In the genomic region with DNA sequence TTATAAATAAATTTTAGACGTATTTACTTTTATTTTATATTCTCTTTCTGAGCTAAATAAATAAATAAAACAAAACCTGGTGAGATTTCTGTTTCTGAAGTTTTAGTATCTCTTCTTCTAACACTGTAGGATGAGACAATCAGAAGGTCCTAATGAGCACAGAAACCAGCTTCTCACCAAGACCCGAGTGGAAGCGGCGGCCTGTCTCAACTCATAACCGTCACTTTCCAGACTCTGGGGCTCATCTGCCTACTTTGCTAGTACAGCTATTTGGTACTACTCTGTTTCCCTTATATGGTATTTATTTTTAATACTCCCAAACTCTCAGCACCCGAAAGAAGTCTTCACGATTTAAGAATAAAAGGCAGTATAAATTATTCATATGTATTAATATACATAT, we compare ENCODE assay signal across 21 mouse cellular contexts. TPM values are rescaled to one million over a fixed set of nuclear protein-coding genes. Genes with fewer than 3 reads are reported as not detected.
DNase-seq lines count a peak whose midpoint lies in the region; ATAC-seq lines count a peak whose summit lies in the region.
"Had no signal": no experiment of that assay in that cellular context is flagged by ENCODE, and none has a peak within 500 bp of the region (broad histone marks: within the 10 kb centered on the region; RNA-seq: fewer than 3 reads in every experiment).

No protein-coding gene starts in this region.

- no peak overlapping the region for H3K27ac ChIP-seq in midbrain, embryonic 11.5 days (ENCODE audit: low read depth, low read length)
- H3K27ac ChIP-seq in midbrain, embryonic 13.5 days: no peak overlapping the region
- H3K27ac ChIP-seq in kidney, embryonic 14.5 days (ENCODE audit: low read depth, low read length): no peak overlapping the region

- ATAC-seq in midbrain, embryonic 11.5 days (ENCODE audit: low FRiP score): no peak
- ATAC-seq in midbrain, embryonic 13.5 days: no peak
- ATAC-seq in kidney, embryonic 14.5 days (ENCODE audit: low FRiP score, low TSS enrichment): no peak
- ATAC-seq: activated CD4-positive, CD25-positive, alpha-beta regulatory T cell, adult 4 months; CD4-positive, CD25-positive, alpha-beta regulatory T cell, adult 4 months; Patski had no signal

- H3K4me2 ChIP-seq in midbrain, embryonic 11.5 days: no peak overlapping the region
- no peak overlapping the region for H3K4me2 ChIP-seq in midbrain, embryonic 13.5 days (replicated peaks)
- no peak overlapping the region for H3K4me2 ChIP-seq in kidney, embryonic 14.5 days (replicated peaks; ENCODE audit: low read depth, low read length)

- no peak overlapping the region for H3K4me3 ChIP-seq in midbrain, embryonic 11.5 days (ENCODE audit: low read depth, low read length)
- H3K4me3 ChIP-seq in midbrain, embryonic 13.5 days (replicated peaks): no peak overlapping the region
- H3K4me3 ChIP-seq in kidney, embryonic 14.5 days (ENCODE audit: low read length): no peak overlapping the region

- no peaks in the 10 kb centered on the region for H3K27me3 ChIP-seq in midbrain, embryonic 11.5 days (ENCODE audit: control insufficient read depth, insufficient read depth, low read length)
- no peaks in the 10 kb centered on the region for H3K27me3 ChIP-seq in midbrain, embryonic 13.5 days
- no peaks in the 10 kb centered on the region for H3K27me3 ChIP-seq in kidney, embryonic 14.5 days (ENCODE audit: control insufficient read depth, insufficient read depth, low read length)
- H3K27me3 ChIP-seq: CH12.LX, Patski had no signal

- WGBS in midbrain, embryonic 11.5 days: 90% methylated on average over 7 of the region's 7 CpGs
- 82% methylated on average over 7 of the region's 7 CpGs for WGBS in midbrain, embryonic 13.5 days
- 90% methylated on average over 7 of the region's 7 CpGs for WGBS in kidney, embryonic 14.5 days

- DNase-seq in midbrain, embryonic 11.5 days (ENCODE audit: low spot score, missing footprints): peak; percentile 79
- peak; percentile 75 for DNase-seq in retina, embryonic 14.5 days (ENCODE audit: low spot score)
- DNase-seq in retina, postnatal 1 day: peak; percentile 71
- no peak for DNase-seq in gastrocnemius, adult 18-20 months (ENCODE audit: low spot score)
- DNase-seq: adrenal gland, adult 2 months; adrenal gland, adult 8-10 months; adrenal gland, postnatal 10 days; adrenal gland, postnatal 14 days; adrenal gland, postnatal 25 days; adrenal gland, postnatal 36 days; B cell, adult 2 months; cerebellum, adult 11 months; cerebellum, adult 11-12 months; cerebellum, adult 18-20 months had no signal

- no peaks in the 10 kb centered on the region for H3K9me3 ChIP-seq in midbrain, embryonic 11.5 days (ENCODE audit: control insufficient read depth, low read length)
- no peaks in the 10 kb centered on the region for H3K9me3 ChIP-seq in midbrain, embryonic 13.5 days
- H3K9me3 ChIP-seq in kidney, embryonic 14.5 days (ENCODE audit: control insufficient read depth, low read length): no peaks in the 10 kb centered on the region
- H3K9me3 ChIP-seq: G1E had no signal

- no peaks in the 10 kb centered on the region for H3K36me3 ChIP-seq in midbrain, embryonic 11.5 days (ENCODE audit: control insufficient read depth, insufficient read depth, low read length)
- no peaks in the 10 kb centered on the region for H3K36me3 ChIP-seq in midbrain, embryonic 13.5 days
- no peaks in the 10 kb centered on the region for H3K36me3 ChIP-seq in kidney, embryonic 14.5 days (ENCODE audit: control insufficient read depth, insufficient read depth, low read length)

- H3K9ac ChIP-seq in midbrain, embryonic 11.5 days (ENCODE audit: low read length): no peak overlapping the region
- H3K9ac ChIP-seq in midbrain, embryonic 13.5 days (replicated peaks): no peak overlapping the region
- no peak overlapping the region for H3K9ac ChIP-seq in kidney, embryonic 14.5 days (ENCODE audit: low read depth, low read length)

- no peaks in the 10 kb centered on the region for H3K4me1 ChIP-seq in midbrain, embryonic 11.5 days (ENCODE audit: control insufficient read depth, insufficient read depth, low read length)
- 0 out of 2 replicates have a peak, but pooled peaks cover 3% of the 10 kb centered on the region for H3K4me1 ChIP-seq in midbrain, embryonic 13.5 days (replicated peaks)
- no peaks in the 10 kb centered on the region for H3K4me1 ChIP-seq in kidney, embryonic 14.5 days (ENCODE audit: control insufficient read depth, insufficient read depth, low read length)

RNA-seq across cellular contexts. Expression of a gene that starts 10.8 kb away (rescaled TPM):
- polyA plus RNA-seq in midbrain, embryonic 11.5 days (2014; fragmentation: Nextera tagmentation; extraction: Ambion mirVana): 145 and 148 TPM in 2 replicates
- polyA plus RNA-seq in midbrain, embryonic 13.5 days (2015; fragmentation: Nextera tagmentation; extraction: Ambion mirVana): 111 and 117 TPM in 2 replicates
- polyA plus RNA-seq in kidney, embryonic 14.5 days (2014; fragmentation: Nextera tagmentation; extraction: Ambion mirVana): 94.9 and 121 TPM in 2 replicates
- 10 to 100 TPM; 31.2 to 33.9 TPM for total RNA-seq in gastrocnemius, adult 18-20 months (2021)
